Mouse (Mus musculus): ENCODE results near the gene Rbm15b.

Rbm15b gene

GRCm38 (mm10) chr9:106886828-106887702, at the start of gene Rbm15b:
TSS of gene Rbm15b (minus strand) at chr9:106887428.
- DNase-seq (ENCODE audit: low spot score in 2 of 2), result peak; percentile 96 to 98

GRCm38 (mm10) chr9:106934998-106935397, 47.8 kb upstream of the Rbm15b start:
- no peak for DNase-seq (ENCODE audit: low spot score in 2 of 2)

- DNase-seq (ENCODE audit: low spot score in 2 of 2), result no peak
Measured at GRCm38 (mm10) chr9:106914878-106915277, 27.6 kb upstream of the Rbm15b start.

GRCm38 (mm10) chr9:106913759-106914158, 26.5 kb upstream of the Rbm15b start:
- DNase-seq (ENCODE audit: low spot score in 2 of 2), result no peak

- DNase-seq (ENCODE audit: low spot score in 2 of 2), result no peak
Measured at GRCm38 (mm10) chr9:106911624-106912023, 24.4 kb upstream of the Rbm15b start.

GRCm38 (mm10) chr9:106908715-106909114, 21.5 kb upstream of the Rbm15b start:
- DNase-seq (ENCODE audit: low spot score in 2 of 2), result no peak

- no peak for DNase-seq (ENCODE audit: low spot score in 2 of 2)
Measured at GRCm38 (mm10) chr9:106908174-106908573, 20.9 kb upstream of the Rbm15b start.

- DNase-seq (ENCODE audit: low spot score in 2 of 2), result no peak
Measured at GRCm38 (mm10) chr9:106906597-106906996, 19.4 kb upstream of the Rbm15b start.

- peak in 1 of 2 experiments; percentile 39 for DNase-seq (ENCODE audit: low spot score in 2 of 2)
Measured at GRCm38 (mm10) chr9:106903791-106904134, 16.5 kb upstream of the Rbm15b start.

GRCm38 (mm10) chr9:106903099-106903790, 16.0 kb upstream of the Rbm15b start:
- no peak for DNase-seq (ENCODE audit: low spot score in 2 of 2)

GRCm38 (mm10) chr9:106901596-106901995, 14.4 kb upstream of the Rbm15b start:
- DNase-seq (ENCODE audit: low spot score in 2 of 2), result no peak

GRCm38 (mm10) chr9:106898901-106899300, 11.7 kb upstream of the Rbm15b start:
- no peak for DNase-seq (ENCODE audit: low spot score in 2 of 2)

- no peak for DNase-seq (ENCODE audit: low spot score in 2 of 2)
Measured at GRCm38 (mm10) chr9:106893327-106893726, 6.1 kb upstream of the Rbm15b start.

GRCm38 (mm10) chr9:106892552-106892875, 5.3 kb upstream of the Rbm15b start:
- DNase-seq (ENCODE audit: low spot score in 2 of 2), result no peak

GRCm38 (mm10) chr9:106891829-106892551, 4.8 kb upstream of the Rbm15b start, which contains the start of gene Manf:
TSS of gene Manf (minus strand) at chr9:106891979.
- DNase-seq (ENCODE audit: low spot score in 2 of 2), result peak; percentile 97

- DNase-seq (ENCODE audit: low spot score in 2 of 2), result no peak
Measured at GRCm38 (mm10) chr9:106891341-106891741, 4.1 kb upstream of the Rbm15b start.

- DNase-seq (ENCODE audit: low spot score in 2 of 2), result no peak
Measured at GRCm38 (mm10) chr9:106890496-106891240, 3.4 kb upstream of the Rbm15b start.

GRCm38 (mm10) chr9:106889321-106889720, 2.1 kb upstream of the Rbm15b start:
- DNase-seq (ENCODE audit: low spot score in 2 of 2), result no peak

- no peak for DNase-seq (ENCODE audit: low spot score in 2 of 2)
Measured at GRCm38 (mm10) chr9:106888346-106888745, 1.1 kb upstream of the Rbm15b start.

- peak; percentile 33 to 50 for DNase-seq (ENCODE audit: low spot score in 2 of 2)
Measured at GRCm38 (mm10) chr9:106885901-106886731, 1.1 kb downstream of the Rbm15b start.
